Mouse (Mus musculus) forebrain, embryonic 12.5 days (tissue): Measurements from ENCODE around the gene Btg3. TPM values are rescaled to one million over a fixed set of nuclear protein-coding genes. Genes with fewer than 3 reads are reported as not detected.

Experiments
- ATAC-seq: fragments of 200-750 bp; cut with Nextera tagmentation; 2 replicates; pipeline ENCODE4 v1.8.0; 2017; ENCODE audit warnings: moderate TSS enrichment; ENCODE audit not compliant: low FRiP score
- H3K27ac ChIP-seq: fragments of 300-500 bp; sonication (generic); 2 replicates; pipeline ENCODE4 v1.5.1; 2016; ENCODE audit warnings: mild to moderate bottlenecking
- H3K27me3 ChIP-seq: fragments of 300-500 bp; sonication (generic); 2 replicates; pipeline ENCODE4 v1.6.1; 2016; ENCODE audit warnings: mild to moderate bottlenecking
- H3K36me3 ChIP-seq: fragments of 300-500 bp; sonication (generic); replicated peaks from 2 replicates; pipeline ENCODE4 v1.6.1; 2016; ENCODE audit warnings: mild to moderate bottlenecking
- H3K4me1 ChIP-seq: fragments of 300-500 bp; sonication (generic); 2 replicates; pipeline ENCODE4 v1.6.1; 2016
- H3K4me2 ChIP-seq: fragments of 300-500 bp; sonication (generic); 2 replicates; pipeline ENCODE4 v1.6.1; 2016; ENCODE audit warnings: mild to moderate bottlenecking, moderate library complexity
- H3K4me3 ChIP-seq: fragments of 300-500 bp; sonication (generic); replicated peaks from 2 replicates; pipeline ENCODE4 v1.5.1; 2016; ENCODE audit warnings: mild to moderate bottlenecking
- H3K9ac ChIP-seq: fragments of 300-500 bp; sonication (generic); 2 replicates; pipeline ENCODE4 v1.6.1; 2016; ENCODE audit warnings: mild to moderate bottlenecking
- H3K9me3 ChIP-seq: fragments of 300-500 bp; sonication (generic); 2 replicates; pipeline ENCODE4 v1.6.1; 2016
- WGBS: fragments of 180-500 bp; shearing (Covaris S2); methylation state at CpG from one replicate; pipeline ENCODE4 v1.1.7; 2016; 5-methylcytosine and 5-hydroxymethylcytosine counted together
- polyA plus RNA-seq: library from polyadenylated mRNA; unstranded; fragments of >200 nt; fragmentation: Nextera tagmentation; extraction: Ambion mirVana; gene quantifications from 2 replicates; pipeline ENCODE4 v1.2.1, GENCODE M21; 2016

Gene Btg3
- polyA plus RNA-seq, 1 experiment from 2014 or later = 46.1 TPM

DNA sequence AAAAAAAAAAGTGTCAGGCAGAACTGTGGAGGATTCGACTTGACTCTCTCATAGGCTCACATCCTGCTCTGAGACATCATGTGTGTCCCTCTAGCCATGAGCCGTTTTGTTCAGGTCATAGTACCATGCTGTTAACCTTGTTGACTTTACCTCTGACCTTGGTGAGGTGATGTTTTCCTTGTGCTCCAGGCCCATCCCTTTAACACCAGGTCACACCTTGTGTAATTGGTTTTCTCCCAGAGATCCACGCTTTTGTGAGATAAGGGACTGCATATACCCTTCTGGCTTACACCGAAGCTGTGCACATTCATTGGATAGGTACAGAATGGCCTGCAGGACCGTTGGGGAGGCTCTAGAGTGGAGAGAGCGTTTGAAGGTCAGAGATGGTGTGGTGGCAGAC is 67.7 kb downstream of the Btg3 start:
- no peak overlapping the region for H3K9ac ChIP-seq
- no peak overlapping the region for H3K4me3 ChIP-seq
- no peaks in the 10 kb centered on the region for H3K9me3 ChIP-seq
- no peak overlapping the region for H3K4me2 ChIP-seq
- no peak for ATAC-seq
- peaks cover 33% of the 10 kb centered on the region for H3K4me1 ChIP-seq
- no peaks in the 10 kb centered on the region for H3K27me3 ChIP-seq
- WGBS = 95% methylated on average over 6 of the region's 6 CpGs
- H3K27ac ChIP-seq = no peak overlapping the region
- H3K36me3 ChIP-seq = peaks cover 3% of the 10 kb centered on the region; the same call in 1 of the 2 replicates

DNA sequence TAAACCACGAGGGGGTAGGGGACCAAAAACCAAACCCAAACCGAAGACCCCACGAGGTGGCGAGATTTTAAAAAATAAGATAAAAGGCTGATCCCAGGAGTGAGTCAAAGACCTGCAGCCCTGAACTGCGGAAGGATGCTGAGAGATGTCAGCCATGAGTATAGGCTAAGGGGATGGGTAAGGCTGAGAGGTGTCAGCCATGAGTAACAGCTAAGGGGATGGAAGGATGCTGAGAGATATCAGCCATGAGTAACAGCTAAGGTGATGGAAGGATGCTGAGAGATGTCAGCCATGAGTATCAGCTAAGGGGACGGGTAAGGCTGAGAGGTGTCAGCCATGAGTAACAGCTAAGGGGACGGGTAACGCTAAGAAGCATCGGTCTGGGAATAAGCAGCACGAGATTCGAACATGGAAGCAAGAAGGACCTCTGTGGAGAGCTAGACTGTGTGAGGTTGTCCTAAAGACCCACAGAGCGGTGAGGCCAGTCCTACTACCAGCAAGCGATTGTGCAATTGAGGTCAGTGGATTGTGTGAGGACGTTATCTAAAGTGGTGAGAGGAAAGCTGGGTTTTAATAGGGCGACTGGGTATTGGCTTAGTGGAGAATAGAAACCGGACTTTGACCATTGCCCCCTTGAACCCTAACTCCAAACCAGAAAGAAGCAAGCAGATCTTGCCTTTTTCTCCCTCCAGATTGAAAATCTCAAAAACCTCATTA is 69.4 kb downstream of the Btg3 start:
- Histone ChIP-seq H3K4me2 (no peak overlapping the region), H3K4me3 (no peak overlapping the region), H3K9me3 (no peaks in the 10 kb centered on the region), H3K36me3 (peaks cover 8% of the 10 kb centered on the region; the same call in 1 of the 2 replicates), H3K4me1 (peaks cover 34% of the 10 kb centered on the region), H3K27ac (no peak overlapping the region), H3K27me3 (no peaks in the 10 kb centered on the region), H3K9ac (no peak overlapping the region)
- WGBS = 96% methylated on average over 16 of the region's 16 CpGs
- no peak for ATAC-seq

DNA sequence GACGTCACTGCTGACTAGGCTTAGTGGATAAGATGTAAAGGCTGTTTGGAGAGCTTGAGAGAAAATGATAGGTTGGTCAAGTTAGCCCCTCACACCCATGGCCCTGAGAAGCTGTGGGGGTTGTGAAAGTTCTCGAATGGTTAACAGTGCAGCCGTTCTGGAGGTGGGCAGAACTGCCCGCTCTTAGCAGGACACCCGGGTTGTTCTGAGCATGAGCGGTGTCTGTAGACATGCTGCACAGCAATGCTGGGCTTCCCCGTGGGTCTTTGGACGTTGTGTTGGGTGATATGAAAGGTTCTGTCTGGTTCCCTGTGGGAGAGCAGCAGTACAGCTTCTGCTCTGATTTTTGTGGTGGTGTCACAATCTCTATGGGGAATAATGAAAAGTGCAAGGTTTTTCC is 70.4 kb downstream of the Btg3 start:
- Histone ChIP-seq H3K4me1 (peaks cover 25% of the 10 kb centered on the region), H3K4me2 (no peak overlapping the region), H3K9me3 (no peaks in the 10 kb centered on the region), H3K4me3 (no peak overlapping the region), H3K27ac (no peak overlapping the region), H3K36me3 (peaks cover 8% of the 10 kb centered on the region; the same call in 1 of the 2 replicates), H3K27me3 (no peaks in the 10 kb centered on the region), H3K9ac (no peak overlapping the region)
- no peak for ATAC-seq
- WGBS = 91% methylated on average over 8 of the region's 8 CpGs

DNA sequence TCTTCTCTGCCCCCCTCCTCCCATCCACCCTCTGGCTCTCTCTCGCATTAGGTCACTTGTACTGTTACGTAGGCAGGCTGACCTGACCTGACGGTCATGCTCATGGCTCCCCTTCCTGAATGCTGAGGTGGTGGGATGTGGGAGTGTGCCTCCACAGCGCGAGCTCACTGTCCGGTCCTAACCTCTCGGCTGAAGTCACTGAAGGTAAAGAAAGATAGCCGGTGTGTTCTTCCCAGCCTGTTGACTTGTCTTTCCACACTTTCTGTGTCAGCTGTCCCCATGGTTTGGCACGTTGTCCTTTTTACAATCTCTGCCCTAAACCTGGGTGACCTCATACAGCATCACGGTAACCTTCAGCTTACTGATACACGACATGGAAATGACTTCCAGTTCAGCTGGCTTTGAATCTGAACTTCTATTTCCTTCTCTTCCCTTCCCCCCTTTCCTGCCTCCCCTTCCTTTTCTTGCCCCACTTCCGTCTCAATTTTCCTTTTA is 71.3 kb downstream of the Btg3 start:
- Histone ChIP-seq H3K4me2 (no peak overlapping the region), H3K9ac (no peak overlapping the region), H3K4me3 (no peak overlapping the region), H3K27me3 (no peaks in the 10 kb centered on the region), H3K27ac (no peak overlapping the region), H3K36me3 (peaks cover 8% of the 10 kb centered on the region; the same call in 1 of the 2 replicates), H3K9me3 (no peaks in the 10 kb centered on the region), H3K4me1 (peaks cover 31% of the 10 kb centered on the region)
- WGBS = 88% methylated on average over 12 of the region's 12 CpGs
- ATAC-seq = no peak

DNA sequence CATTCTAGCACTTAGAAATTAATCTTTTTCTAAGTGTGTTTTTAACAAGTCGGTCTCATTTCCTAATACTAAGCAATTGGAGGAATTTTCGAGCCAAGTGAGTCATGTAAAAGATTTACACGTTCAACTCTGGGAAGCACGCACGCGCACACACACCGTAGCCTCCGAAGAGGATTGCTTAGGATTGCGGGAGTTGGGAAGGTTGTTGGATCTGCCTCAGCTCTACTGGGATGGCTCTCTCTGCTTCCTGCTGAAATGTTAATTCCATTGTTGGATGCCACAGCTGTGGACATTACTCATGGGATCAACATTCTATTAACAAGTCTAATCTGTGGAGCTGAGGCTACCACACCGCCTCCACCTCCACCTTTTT is 74.3 kb downstream of the Btg3 start:
- Histone ChIP-seq H3K4me2 (peak overlapping the region; percentile 79), H3K4me3 (peak overlapping the region; percentile 92), H3K4me1 (peaks cover 32% of the 10 kb centered on the region), H3K9me3 (no peaks in the 10 kb centered on the region), H3K9ac (peak overlapping the region; percentile 92; the same call in 1 of the 2 replicates), H3K27me3 (no peaks in the 10 kb centered on the region), H3K27ac (no peak overlapping the region), H3K36me3 (peaks cover 8% of the 10 kb centered on the region; the same call in 1 of the 2 replicates)
- ATAC-seq = no peak
- 3% methylated on average over 10 of the region's 10 CpGs for WGBS

DNA sequence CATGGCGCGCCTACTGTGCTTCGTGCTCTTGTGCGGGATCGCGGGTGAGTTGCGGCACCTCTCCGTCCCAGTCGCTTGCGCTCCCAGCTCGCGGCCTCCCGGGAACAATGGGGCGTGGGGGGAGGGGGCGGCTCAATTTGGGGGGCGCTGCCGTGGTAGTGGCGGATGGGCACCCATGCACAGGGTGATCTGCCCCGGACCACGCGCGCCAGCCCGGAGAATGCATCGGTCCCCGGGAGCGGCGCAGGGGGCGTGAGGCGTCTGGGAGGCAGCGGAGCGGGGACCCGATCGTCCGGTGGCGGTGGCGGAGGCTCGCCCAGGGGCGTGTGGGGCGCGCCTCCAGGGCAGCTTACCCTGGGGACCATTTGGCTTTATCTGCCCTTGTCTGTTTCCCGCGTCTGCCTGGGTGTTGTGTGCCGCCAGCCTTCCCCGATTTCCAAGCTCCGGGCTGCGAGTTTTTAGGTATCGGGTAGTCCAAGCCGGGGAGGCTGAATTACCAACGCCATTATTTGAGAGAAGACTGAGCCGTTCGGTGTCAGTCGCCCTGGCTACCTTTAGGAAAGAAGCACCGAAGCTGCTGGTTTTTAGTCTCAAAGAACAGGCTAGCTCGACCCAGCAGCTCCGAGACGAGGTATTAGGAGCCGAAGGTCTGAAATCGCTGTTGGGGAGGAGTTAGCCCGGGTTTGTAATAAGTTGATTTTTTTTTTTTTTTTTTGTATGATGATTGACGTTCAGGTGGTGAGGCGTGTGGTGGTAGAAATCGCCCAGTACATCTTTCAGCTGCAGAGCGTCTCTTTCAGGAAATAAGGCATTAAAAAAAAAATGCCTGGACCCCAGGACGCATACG is 74.9 kb downstream of the Btg3 start:
- WGBS = under 1% methylated on average over 65 of the region's 65 CpGs

DNA sequence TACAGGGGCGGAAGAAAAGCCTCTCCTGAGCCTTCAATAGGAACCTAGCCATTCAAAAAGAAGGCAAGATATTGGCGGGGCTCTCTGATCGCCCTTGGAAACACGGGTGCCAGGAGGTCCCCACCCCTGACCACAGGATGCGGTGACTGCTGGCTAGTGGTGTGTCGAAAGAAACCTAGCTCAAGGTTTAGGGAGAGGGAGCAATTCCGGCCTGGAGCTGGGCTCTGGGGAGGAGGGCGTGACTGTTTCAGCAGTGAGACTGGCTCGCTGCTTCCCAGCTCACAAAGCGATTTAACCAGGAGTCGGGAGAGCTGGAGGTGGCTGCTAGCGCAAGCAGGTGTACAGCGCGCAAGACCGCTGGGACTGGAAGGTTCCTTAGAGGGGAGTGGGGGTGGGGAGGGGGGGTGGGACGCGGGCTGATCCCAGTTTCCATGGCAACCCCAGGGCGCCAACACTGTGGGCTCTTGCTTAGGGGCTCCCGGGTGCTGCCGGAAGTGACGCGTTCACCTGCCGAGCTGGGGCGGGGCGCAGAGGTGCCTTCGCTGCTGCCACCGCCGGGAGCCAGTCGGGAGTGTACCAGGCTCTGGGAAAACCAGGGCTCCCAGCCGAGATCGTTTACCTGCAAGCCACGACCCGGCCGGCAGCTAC is 75.7 kb downstream of the Btg3 start, which contains the start of gene Cxadr:
Gene Cxadr, plus strand, starts transcription at position 307 of the 648 bp plus-strand sequence.
- peak within 1 kb of the TSS; percentile 92 for H3K27ac ChIP-seq
- peak within 1 kb of the TSS; percentile 92 for H3K9ac ChIP-seq
- peak; percentile 96 for ATAC-seq
- H3K27me3 ChIP-seq = no peaks in the 10 kb centered on the region
- H3K4me1 ChIP-seq = peaks cover 32% of the 10 kb centered on the region
- WGBS = 0% methylated on average over 31 of the region's 34 CpGs
- peaks cover 8% of the 10 kb centered on the region; the same call in 1 of the 2 replicates for H3K36me3 ChIP-seq
- peak within 1 kb of the TSS; percentile 79 for H3K4me2 ChIP-seq
- no peaks in the 10 kb centered on the region for H3K9me3 ChIP-seq
- peak within 1 kb of the TSS; percentile 92 for H3K4me3 ChIP-seq

More for the DNA sequence above, 74.9 kb downstream of the Btg3 start:
- H3K4me2 ChIP-seq = peak overlapping the region; percentile 79
- peak overlapping the region; percentile 92 for H3K4me3 ChIP-seq
- peaks cover 32% of the 10 kb centered on the region for H3K4me1 ChIP-seq
- no peaks in the 10 kb centered on the region for H3K27me3 ChIP-seq
- H3K9me3 ChIP-seq = no peaks in the 10 kb centered on the region
- H3K9ac ChIP-seq = peak overlapping the region; percentile 92
- peak; percentile 67 for ATAC-seq
- H3K36me3 ChIP-seq = peaks cover 8% of the 10 kb centered on the region; the same call in 1 of the 2 replicates
- H3K27ac ChIP-seq = peak overlapping the region; percentile 92

DNA sequence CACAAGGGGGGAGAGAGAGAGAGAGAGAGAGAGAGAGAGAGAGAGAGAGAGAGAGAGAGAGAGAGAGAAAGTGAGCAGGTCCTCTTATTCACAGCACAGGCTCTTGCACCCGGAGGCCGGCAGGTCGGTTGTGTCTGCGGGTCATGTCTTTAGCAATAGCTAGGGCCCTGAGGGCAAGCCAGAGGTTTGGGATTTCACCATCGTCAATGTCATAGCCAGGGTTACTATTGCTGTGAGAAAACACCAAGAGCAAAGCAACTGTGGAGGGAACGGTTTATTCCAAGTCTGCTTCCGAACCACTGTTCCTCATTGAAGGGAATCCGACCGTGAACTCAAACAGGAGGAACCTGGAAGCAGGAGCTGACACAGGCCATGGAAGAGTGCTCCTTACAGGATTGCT is 80.9 kb downstream of the Btg3 start:
- ATAC-seq = no peak
- no peak overlapping the region for H3K4me3 ChIP-seq
- H3K4me2 ChIP-seq = no peak overlapping the region
- peaks cover 6% of the 10 kb centered on the region for H3K4me1 ChIP-seq
- no peaks in the 10 kb centered on the region for H3K9me3 ChIP-seq
- no peak overlapping the region for H3K27ac ChIP-seq
- H3K27me3 ChIP-seq = no peaks in the 10 kb centered on the region
- H3K36me3 ChIP-seq = no peaks in the 10 kb centered on the region
- 77% methylated on average over 9 of the region's 9 CpGs for WGBS
- no peak overlapping the region for H3K9ac ChIP-seq

DNA sequence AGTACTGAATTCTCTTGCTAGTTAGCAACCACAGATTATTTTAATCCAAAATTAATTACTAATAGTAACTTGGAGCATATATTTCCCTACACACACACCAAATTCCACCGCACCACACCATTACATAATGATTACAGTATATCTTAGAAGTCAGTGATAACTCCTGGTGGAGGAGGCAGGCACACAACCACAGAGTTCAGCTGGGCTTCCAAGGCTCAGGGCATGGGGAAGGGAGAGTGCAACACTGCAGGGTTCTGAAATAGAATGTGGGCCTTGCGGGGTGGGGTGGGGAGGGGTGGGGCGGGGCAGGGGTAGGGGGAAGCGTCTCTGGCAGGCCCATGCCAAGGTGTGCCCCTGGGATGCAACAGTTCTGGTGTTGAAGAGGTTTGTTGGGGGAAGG is 81.4 kb downstream of the Btg3 start:
- H3K4me1 ChIP-seq = peaks cover under 1% of the 10 kb centered on the region; the same call in 1 of the 2 replicates
- H3K27me3 ChIP-seq = no peaks in the 10 kb centered on the region
- no peak overlapping the region for H3K9ac ChIP-seq
- H3K9me3 ChIP-seq = no peaks in the 10 kb centered on the region
- no peak for ATAC-seq
- no peak overlapping the region for H3K4me2 ChIP-seq
- no peaks in the 10 kb centered on the region for H3K36me3 ChIP-seq
- no peak overlapping the region for H3K27ac ChIP-seq
- no peak overlapping the region for H3K4me3 ChIP-seq
- 48% methylated on average over 4 of the region's 4 CpGs for WGBS

DNA sequence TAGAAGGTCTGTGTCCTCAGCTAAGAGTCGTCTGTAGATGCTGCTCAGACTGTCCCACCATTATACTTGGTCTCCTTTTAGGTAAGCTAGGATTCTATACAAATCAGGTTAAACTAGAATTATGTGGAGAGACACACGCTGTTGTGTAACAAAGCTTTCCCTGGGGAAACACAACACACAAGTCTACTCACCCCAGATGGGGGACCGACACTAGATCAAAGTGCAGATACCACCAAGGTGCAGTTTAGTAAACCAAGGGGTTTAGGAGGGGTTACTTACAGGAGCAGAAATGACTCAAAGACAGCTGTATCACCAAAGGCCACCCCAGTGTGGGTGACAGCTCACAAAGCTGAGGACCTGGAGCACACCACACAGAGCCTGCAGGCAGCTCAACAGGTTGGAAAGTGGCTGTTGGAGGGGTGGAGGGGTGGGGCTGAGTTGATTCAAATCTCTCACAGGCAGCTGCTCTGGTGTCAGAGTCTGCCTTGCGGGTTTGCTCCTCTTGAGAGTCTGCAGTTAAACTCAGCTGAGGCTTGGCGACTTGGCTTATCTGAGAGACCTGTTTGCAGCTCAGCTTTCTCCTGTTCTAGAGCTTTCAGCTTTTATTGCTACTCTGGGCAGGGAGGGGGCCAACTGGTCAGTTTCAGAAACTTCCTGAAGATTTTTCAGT is 82.3 kb downstream of the Btg3 start:
- Histone ChIP-seq H3K4me1 (no peaks in the 10 kb centered on the region), H3K9ac (no peak overlapping the region), H3K9me3 (no peaks in the 10 kb centered on the region), H3K27me3 (no peaks in the 10 kb centered on the region), H3K36me3 (no peaks in the 10 kb centered on the region), H3K4me2 (no peak overlapping the region), H3K27ac (no peak overlapping the region), H3K4me3 (no peak overlapping the region)
- 56% methylated on average over 5 of the region's 5 CpGs for WGBS
- ATAC-seq = no peak

DNA sequence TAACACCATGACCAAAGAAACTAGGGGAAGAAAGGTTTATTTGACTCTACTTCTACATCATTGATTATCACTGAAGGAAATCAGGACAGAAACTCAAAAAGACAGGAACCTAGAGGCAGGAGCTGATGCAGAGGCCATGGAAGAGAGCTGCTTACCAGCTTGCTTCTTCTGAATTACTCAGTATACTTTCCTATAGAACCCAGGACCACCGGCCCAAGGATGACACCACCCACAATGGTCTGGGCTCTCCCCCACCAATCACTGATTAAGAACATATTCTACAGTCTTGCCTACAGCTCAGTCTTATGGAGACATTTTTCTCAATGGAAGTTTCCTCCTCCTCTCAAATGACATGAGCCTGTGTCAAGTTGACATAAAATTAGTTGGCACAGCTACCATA is 82.9 kb downstream of the Btg3 start:
- Histone ChIP-seq H3K9me3 (no peaks in the 10 kb centered on the region), H3K9ac (no peak overlapping the region), H3K27ac (no peak overlapping the region), H3K4me2 (no peak overlapping the region), H3K4me1 (no peaks in the 10 kb centered on the region), H3K36me3 (no peaks in the 10 kb centered on the region), H3K27me3 (no peaks in the 10 kb centered on the region), H3K4me3 (no peak overlapping the region)
- 81% methylated on average over 1 of the region's 1 CpGs for WGBS
- no peak for ATAC-seq
